ENCODE assay signal across 15 mouse cellular contexts in the genomic region with DNA sequence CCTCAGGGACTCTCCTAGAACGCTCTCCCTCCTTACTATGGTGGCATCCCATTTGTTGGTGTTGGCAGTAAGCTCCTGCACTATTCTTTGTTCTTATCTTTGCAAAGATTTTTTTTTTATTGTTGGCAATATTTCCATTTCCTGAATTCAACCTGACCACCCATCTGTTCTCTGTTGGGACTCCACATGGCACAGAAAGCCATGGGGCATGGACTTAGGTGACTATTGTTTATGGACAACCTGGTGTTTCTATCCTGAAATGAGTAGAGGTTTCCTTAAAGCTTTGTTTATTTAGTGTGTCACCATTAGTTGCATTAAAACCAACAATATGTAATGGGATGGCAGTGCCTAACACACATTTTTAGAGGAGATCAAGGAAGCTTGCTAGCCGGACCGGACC.
A peak's percentile ranks its signal among the peaks of the same experiment; 100 is the strongest.
DNase-seq lines count a peak whose midpoint lies in the region.
"Had no signal": no experiment of that assay in that cellular context is flagged by ENCODE, and none has a peak within 500 bp of the region (broad histone marks: within the 10 kb centered on the region; RNA-seq: fewer than 3 reads in every experiment).

No protein-coding gene starts in this region.

- DNase-seq in cerebellum, adult 11 months, result peak; percentile 37
- DNase-seq in cerebellum, postnatal 10 days, result no peak
- DNase-seq in cerebellum, adult 18-20 months, result peak; percentile 55 to 58
- DNase-seq in cerebellum, adult 9-10 months, result peak; percentile 87
- DNase-seq in cerebellum, postnatal 36 days, result peak; percentile 47 to 53
- DNase-seq in B cell, adult 2 months, result no peak
- DNase-seq in testis, postnatal 14 days (ENCODE audit: low spot score), result no peak
- DNase-seq: adrenal gland, adult 2 months; adrenal gland, postnatal 14 days; gastrocnemius, postnatal 10 days; gastrocnemius, postnatal 36 days; heart, adult 2 months; heart, postnatal 14 days; heart, postnatal 4 days; kidney, adult 8-10 months had no signal

Comparison
In these comparisons a context has a peak if more than half of its experiments do, and no peak if none do; other contexts are left out.
1. DNase-seq: peak in cerebellum, adult 11 months (single experiment), cerebellum, adult 18-20 months (2 of 2), cerebellum, adult 9-10 months (single experiment) and cerebellum, postnatal 36 days (2 of 2); none in cerebellum, postnatal 10 days (0 of 2), B cell, adult 2 months (0 of 2) and testis, postnatal 14 days (single experiment).